Mouse (Mus musculus) lung, adult 2 months (tissue): ENCODE results near the gene Ralgapb.

Experiments used
- CTCF ChIP-seq: fragments of 200-500 bp; IDR thresholded peaks from 2 replicates; pipeline ENCODE4 v1.5.1; 2011; ENCODE audit warnings: mild to moderate bottlenecking, low read length, control low read depth; ENCODE audit not compliant: insufficient read depth
- POLR2A ChIP-seq: fragments of 200-500 bp; IDR thresholded peaks from 2 replicates; pipeline ENCODE4 v1.6.1; 2011; ENCODE audit warnings: low read depth, mild to moderate bottlenecking, control low read depth, low read length, borderline replicate concordance; ENCODE audit errors: extremely low read depth

- no peak for TF ChIP-seq POLR2A
- peak; percentile 60 for TF ChIP-seq CTCF
These were observed 30.1 kb upstream of the Ralgapb start for GRCm38 (mm10) chr2:158379354-158380078.
